Mouse (Mus musculus) frontal cortex, adult (tissue): ENCODE data around the gene Tmem110.
A peak's percentile ranks its signal among the peaks of the same experiment; 100 is the strongest.

Experiments
- ATAC-seq: cut with Nextera tagmentation; 2 replicates; pipeline ENCODE4 v1.9.2; 2017; ENCODE audit warnings: mild to moderate bottlenecking, moderate library complexity, mixed read lengths; ENCODE audit not compliant: low TSS enrichment

The Tmem110 gene

GRCm38 (mm10) chr14:30902628-30903027, 77.2 kb downstream of the Tmem110 start:
- no peak for ATAC-seq

- no peak for ATAC-seq
Measured at GRCm38 (mm10) chr14:30903036-30903435, 77.6 kb downstream of the Tmem110 start.

GRCm38 (mm10) chr14:30904307-30904706, 78.9 kb downstream of the Tmem110 start:
- ATAC-seq = no peak

- ATAC-seq = no peak
Measured at GRCm38 (mm10) chr14:30906001-30906400, 80.6 kb downstream of the Tmem110 start.

- ATAC-seq = 0 out of 2 replicates have a peak, but pooled peaks have one; percentile 16
Measured at GRCm38 (mm10) chr14:30907814-30908265, 82.5 kb downstream of the Tmem110 start.

- ATAC-seq = no peak
Measured at GRCm38 (mm10) chr14:30911141-30911540, 85.8 kb downstream of the Tmem110 start.

GRCm38 (mm10) chr14:30912641-30913040, 87.3 kb downstream of the Tmem110 start:
- no peak for ATAC-seq

GRCm38 (mm10) chr14:30913404-30913803, 88.0 kb downstream of the Tmem110 start:
- ATAC-seq = no peak

- no peak for ATAC-seq
Measured at GRCm38 (mm10) chr14:30916516-30916915, 91.1 kb downstream of the Tmem110 start.

- no peak for ATAC-seq
Measured at GRCm38 (mm10) chr14:30922053-30922670, 96.8 kb downstream of the Tmem110 start.

GRCm38 (mm10) chr14:30923375-30924105, 98.2 kb downstream of the Tmem110 start, which contains the start of gene Itih3:
Itih3 (minus strand) TSS chr14:30923760.
- ATAC-seq = peak; percentile 81

- no peak for ATAC-seq
Measured at GRCm38 (mm10) chr14:30925492-30925891, 100.1 kb downstream of the Tmem110 start.
